Mouse (Mus musculus) lung, adult 2 months (tissue): Measurements from ENCODE around the gene Pde10a.

Experiments used
- CTCF ChIP-seq: fragments of 200-500 bp; IDR thresholded peaks from 2 replicates; pipeline ENCODE4 v1.5.1; 2011; ENCODE audit warnings: mild to moderate bottlenecking, low read length, control low read depth; ENCODE audit not compliant: insufficient read depth
- POLR2A ChIP-seq: fragments of 200-500 bp; IDR thresholded peaks from 2 replicates; pipeline ENCODE4 v1.6.1; 2011; ENCODE audit warnings: low read depth, mild to moderate bottlenecking, control low read depth, low read length, borderline replicate concordance; ENCODE audit errors: extremely low read depth

DNA sequence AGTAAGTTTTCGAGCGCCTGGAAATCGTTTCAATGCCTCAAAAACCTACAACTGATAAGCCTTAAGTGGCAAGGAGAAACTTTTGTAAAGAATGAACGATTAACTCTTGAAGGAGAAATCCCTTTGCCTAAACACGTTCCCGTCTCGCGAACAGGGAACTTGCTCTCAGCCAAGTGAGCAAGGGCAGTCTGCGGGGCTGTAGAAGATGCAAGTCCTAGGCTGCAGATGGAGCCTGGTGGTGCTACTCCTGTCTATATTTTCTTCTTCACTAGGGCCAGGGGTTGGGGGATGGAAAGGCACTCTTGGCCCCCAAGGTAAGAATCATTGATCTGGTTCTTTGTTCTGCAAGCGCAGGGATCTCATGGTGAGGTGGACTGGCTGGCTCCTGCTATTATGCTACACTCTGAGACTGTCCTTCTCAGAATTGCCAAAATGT lies 274.1 kb downstream of the Pde10a start:
- TF ChIP-seq CTCF (no peak), POLR2A (no peak)
